Mouse (Mus musculus) stomach, postnatal 0 days (tissue): ENCODE measurements around the gene Cbr1.

Source experiments
- CTCF ChIP-seq: IDR thresholded peaks from 2 replicates; pipeline ENCODE4 v1.5.1; 2016; ENCODE audit warnings: antibody characterized with exemption, low read depth, mild to moderate bottlenecking, moderate library complexity
- EP300 ChIP-seq: optimal IDR thresholded peaks from 2 replicates; pipeline ENCODE3; 2016; ENCODE audit warnings: antibody characterized with exemption

- TF ChIP-seq CTCF (no peak), EP300 (no peak)
Observed at GRCm38 (mm10) chr16:93581125-93581524, 24.5 kb upstream of the Cbr1 start.
